Mouse (Mus musculus) regulatory T cell (primary cell): Measurements from ENCODE around the gene Mphosph9.

Source experiments
- in situ Hi-C: fragments of 300-600 bp; cut with MboI, MseI; formaldehyde crosslinking; loops from one replicate; pipeline ENCODE4 v1.15.1; 2025; ENCODE audit warnings: high pct_unique_total_duplicates

Mphosph9 gene

DNA sequence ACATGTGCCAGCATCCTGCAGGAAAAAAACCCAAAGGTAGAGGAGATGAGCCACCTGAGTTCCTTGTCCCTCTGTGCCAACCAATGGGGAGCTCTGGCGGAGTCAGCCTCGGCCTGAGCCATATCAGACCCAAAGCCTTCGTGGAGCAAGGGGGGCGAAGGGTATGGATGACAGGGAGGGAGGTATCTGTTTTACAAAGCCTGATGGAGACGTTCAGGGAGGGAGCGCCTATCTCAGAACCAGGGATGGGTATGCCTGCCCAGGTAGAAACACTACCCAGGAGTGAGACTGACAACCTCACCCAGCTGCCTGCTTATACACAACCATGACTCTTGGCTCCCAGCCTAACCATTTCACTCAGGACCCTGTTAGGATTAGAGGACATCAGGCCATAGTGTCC, 111.4 kb downstream of the Mphosph9 start:
- in situ Hi-C loops = no loop called here

DNA sequence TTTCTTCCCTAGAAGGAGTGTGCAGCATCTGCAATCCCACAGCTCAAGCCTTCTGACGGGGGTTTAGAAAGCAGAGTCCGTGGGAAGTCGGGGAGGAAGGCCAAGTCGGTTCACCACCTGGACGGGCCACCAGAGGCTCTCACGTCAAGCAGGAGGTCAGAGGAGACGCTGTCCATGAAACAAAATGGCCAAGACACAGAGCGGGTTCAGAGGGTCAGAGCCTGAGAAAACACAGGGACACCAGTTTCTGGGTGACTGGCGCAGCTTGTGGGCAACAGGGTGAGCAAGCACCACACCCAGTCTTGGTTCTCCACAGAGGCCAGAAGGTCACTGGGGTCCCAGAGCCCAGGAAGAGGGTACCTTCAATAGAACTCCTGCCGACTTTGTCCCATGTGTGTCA, 112.1 kb downstream of the Mphosph9 start:
- in situ Hi-C loops = no loop called here

DNA sequence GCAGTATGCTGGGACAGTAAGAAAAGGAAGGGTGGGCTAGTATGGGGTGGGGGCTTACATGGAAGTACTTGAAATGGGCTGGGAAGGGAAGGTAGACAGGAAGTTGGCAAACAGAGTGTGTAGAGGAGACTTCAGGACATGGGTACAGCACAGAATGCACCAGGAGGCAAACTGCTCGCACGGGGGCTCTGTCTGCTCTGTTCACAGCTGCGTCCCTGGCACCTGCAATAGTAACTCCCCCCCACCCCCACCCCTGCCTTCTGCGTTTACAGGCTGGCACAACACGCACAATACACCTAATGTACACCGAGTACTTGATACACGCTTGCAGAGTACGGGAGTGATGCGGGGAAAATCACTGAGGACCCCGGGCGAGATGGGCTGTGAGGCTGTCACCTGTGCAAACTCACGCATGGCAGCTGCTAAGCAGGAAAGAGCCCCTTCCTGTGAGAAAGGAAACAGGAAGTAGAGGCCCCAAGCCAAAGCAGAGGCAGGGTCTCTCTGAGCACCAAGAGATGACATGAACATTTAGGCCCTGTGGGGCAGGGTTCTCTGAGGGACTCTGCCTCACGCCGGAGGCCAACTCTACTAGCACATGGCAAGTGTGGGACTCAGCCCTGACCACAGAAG, 113.1 kb downstream of the Mphosph9 start:
- in situ Hi-C loops = no loop called here

DNA sequence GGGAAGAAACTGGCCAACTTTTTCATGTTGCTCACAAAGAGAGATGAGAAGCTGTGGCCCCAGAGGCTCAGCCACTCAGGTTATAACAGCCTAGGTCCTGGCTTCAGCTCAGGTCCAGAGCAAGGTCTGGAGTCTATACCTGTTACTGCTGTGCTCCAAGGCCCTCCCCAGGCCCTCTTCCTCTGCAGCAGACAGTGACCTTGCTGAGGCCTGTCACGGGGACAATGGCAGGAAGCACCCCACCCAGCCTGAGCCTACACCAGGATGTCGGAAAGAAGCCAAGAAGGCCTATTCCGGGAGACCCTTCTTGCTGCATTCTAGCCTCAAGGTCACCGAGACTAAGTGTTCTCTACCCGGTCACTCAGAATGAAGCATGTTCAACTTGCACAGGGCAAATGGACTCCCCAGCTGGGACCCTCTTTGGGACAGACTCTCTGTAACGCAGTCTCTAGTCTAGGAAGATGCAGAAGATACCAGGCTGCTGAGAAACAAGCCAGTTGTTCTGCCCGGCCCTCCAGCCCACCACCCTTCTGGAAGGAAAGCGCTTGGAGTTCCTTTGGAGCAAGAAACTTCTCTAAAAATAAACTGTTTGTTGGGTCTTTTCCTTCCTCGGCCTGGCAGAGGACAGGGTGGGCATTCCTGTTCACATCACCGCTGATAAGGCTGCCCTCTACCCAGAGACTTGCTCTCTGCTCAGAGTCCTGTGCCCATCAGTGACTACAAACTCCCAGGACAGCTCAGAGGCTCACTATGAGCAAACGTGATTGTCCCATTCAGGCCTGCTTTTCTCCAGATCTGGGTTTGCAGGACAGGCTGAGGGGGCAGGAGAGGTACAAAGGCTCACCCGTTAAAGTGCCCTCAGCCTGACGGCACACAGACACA, 113.9 kb downstream of the Mphosph9 start:
- in situ Hi-C loops = no loop called here

DNA sequence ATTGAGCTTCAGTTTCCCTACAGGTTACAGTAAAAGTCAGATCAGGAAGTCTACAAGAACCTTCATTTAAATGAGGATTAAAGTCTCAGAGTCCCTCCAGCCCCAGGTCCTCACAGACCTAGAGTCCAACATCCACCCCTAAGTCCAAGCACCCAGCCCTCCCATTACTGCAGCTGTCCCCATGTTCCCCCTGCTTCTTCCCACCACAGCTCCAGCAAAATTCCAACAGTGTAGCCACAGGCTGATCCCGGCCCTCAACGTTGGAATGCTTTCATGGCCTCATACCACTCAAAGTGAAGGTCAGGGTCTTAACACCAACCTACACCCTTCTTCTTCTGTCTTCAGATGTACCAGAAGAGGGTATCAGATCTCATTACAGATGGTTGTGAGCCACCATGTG, 116.1 kb downstream of the Mphosph9 start:
- in situ Hi-C loops = no loop called here

DNA sequence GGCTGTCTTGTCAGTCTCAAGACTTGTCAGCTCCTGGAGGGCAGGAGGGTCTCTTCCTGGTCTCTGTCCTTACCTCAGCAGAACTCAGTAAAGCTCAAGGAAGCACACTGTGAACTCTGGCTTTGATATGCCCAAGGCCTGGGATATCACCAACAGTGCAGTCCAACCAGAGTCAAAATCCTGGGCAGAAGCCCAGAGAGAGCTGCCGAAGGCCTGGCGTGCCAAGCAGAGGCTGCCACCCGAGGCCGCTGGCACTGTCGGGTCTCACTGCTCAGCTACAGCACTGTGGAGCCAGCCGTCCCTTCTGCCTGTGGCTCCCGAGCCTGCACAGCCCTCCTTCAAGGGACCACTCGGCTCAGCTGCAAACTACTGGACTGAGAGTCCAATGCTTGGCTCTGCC, 116.5 kb downstream of the Mphosph9 start:
- in situ Hi-C loops = no loop called here

DNA sequence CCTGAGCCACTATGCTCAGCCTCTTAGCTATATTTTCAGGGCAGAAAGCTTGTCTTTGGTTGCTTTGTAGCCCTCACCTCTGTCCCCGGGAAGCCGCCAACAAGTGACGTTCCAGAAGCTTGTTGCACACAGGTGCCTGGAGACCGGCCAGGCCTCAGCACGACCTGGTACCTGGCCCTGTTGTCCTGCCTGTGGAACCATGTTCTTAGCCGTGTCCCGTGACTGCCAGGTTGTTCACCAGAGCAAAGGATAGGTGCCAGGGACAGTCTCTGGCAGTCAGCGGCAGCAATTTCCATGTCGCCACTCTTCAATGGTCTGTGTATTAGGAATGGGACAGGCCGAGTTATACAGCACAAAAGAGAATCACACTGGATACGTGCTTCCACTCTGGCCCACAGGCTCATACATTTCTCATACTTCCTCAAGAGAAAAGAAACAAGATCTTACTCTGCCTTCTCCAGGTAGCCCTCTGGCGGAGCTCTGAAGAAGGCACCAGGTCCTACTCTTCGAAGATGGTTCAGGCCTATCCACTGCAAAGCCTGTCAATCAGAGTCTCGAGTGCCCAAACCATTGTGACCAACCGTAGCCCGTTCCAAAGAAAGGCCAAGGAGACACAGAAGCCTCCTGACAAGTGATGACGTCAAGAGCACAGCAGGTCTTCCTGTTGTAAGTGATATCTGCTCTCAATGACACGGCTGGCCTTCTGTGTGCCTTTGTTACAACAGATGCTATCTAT, 117.3 kb downstream of the Mphosph9 start:
- in situ Hi-C loops = no loop called here

DNA sequence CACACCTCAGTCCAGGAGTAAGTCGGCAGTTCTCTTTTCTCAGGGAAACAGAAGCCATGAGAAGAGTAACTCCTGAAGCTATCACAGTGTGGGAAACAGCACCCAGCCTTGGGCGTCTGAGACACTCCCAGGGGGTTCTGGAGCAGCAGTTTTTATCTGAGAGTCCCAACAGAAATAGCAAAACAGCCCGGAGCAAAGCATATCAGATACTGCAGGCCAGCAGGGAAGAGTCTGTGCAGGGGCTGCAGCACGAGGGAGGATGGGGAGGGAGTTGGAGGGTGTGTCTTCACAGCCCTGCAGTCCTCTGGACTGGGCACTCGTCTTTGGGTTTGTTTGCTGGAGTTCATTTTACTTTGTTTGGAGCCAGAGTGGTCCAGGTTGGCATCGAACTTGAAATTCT, 117.9 kb downstream of the Mphosph9 start:
- in situ Hi-C loops = no loop called here

DNA sequence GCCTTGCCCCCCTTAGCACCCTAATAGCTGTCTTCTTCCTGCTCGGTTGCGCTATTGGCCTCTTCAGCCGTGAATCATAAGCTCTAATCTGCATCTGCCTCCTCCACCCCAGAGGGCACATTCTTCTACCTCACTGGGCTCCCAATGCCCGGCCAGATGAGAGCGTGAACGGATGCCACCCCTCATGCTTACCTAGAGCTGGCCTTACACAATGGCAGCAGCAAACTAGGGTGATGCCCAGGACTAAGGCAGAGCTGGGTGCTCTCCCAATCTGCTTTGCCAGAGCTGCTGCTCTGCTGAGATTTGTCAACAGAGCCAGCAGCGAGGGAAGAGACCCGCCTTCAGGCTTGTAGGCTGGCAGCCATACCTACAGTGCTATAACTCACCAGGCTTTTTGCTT, 119.7 kb downstream of the Mphosph9 start:
- in situ Hi-C loops = no loop called here

DNA sequence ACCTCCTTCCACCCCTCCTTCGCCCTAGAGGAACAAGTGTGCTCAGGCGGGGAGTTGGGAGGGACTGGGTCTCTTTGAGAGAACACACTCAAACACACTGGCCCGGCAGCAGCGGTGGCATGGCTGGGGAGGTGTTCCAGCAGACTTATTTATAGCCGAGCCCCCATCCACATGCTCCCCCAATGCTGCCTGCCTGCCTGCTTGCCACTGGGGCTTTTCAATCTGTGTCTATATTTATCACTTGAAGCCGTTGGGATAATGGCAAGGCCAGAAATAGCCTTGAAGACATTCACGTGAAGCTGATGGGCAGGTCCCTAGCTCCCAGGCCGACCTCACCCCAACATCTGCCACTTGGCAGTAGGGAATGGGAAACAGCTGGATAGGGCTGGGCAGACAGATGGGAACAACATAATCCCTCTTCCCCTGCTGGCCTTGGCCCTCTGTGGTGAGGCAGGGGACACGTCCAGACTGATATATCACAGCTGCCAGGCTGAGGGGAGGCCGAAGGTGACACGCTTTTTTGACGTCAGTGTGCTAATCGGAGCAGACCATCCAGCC, 121.2 kb downstream of the Mphosph9 start:
- in situ Hi-C loops = no loop called here

DNA sequence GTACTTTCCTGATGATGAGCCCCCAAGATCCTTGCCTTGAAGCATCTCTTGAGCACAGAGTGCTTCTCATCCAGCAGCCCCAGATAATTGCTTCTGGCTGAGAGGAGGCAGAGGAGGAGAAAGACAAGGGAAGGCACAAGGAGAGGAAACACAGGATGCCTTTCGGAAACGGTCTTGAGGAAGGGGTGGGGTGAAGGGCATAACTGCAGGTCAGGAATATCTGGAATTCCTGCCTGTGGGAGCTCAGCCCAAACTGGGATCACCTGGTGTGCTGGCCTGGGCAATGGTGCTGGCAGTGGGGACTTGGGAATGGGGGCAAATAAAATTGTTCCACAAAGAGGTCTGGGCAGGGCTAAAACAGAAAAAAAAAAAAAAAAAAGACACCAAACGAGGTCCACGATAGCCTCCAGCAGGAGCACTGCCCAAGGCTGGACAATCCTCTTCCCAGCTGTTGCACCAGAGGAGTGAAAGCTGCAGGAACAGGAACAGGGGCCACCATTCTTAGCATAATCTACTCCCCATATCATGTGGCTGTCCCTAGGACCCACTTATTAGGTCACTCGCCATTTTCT, 121.9 kb downstream of the Mphosph9 start:
- in situ Hi-C loops = no loop called here

DNA sequence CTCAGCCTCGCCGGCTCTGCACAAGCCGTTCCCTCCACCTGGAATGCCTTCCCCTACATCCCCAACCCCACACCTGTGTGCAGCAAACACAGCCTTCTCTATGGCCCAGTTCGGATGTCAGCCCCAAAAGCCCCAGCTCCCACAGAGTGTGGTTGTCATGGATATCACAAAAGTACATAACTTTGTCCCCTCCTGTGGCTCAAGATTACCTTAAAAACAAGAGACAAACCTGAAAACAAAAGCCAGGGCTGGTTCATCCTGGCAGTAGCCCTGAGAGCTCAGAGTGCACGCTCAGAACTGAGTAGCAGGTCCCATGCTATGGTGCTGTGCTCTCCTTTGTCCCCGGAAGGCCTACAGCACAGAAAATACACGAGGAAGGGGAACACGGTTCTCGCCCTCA, 122.6 kb downstream of the Mphosph9 start:
- in situ Hi-C loops = no loop called here

DNA sequence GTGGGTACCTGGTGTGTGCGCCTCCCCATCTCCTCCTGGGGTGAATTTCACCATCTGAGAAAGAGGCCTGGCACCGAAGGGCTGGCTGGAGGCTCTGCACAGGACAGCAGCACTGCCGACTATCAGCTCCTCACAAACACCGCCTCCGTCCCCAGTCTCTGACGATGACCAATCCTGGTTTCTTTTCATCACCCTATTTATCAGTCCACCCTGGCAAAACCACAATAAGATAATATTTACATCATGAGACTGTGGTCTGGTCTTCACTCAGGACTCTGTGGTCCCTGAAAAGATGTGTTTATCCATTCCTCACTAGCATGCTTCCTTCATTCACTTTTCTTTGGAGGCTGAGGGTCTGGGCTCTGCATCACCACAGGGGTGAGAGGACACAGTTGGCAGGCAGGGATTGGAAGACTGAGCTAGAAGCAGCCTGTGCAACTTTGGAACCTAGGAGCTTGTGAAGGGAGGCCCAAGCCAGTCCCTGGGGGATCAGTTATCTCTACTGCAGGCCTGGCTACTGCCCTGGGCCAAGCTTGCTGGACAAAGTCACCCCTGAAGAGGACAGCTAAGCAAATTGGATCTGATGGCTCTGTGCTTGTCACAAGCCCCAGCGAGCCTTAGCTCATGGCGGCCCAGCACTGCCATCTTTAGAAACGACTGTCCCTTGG, 123.5 kb downstream of the Mphosph9 start:
- in situ Hi-C loops = no loop called here

DNA sequence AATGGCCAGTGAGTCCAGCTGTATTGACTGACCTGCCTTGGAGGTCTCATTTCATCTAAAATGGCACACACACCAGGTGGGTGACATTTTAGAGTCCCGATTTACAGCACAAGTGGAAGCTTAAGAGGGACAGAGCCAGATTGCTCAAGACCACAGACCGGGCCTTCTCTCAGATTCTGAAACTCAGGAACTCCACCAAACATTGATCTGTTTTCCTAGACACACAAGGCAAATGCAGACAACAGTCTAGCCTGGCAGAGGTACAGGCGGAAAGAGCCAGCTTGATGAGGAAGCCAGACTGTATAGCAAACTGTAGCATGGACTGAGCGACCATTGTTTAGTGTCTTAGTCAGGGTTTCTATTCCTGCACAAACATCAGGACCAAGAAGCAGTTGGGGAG, 124.5 kb downstream of the Mphosph9 start:
- in situ Hi-C loops = no loop called here

DNA sequence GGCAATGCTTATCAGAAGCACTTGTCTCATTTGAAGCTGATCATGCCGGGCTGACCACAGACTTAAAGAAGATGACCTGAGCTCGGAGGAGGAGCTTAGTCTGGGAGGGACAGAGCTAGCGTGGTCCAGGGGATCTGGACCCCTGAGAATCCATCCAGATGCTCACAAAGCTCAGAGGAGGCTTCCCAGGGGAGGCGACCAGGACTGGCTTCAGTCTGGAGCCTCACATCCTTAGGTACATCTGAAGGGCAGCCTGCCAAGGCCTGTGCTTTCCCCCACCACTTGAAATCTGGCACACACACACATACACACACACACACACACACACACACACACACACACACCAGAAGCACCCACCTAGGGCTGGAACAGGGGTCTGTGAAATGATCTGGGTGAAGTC, 125.7 kb downstream of the Mphosph9 start:
- in situ Hi-C loops = no loop called here

DNA sequence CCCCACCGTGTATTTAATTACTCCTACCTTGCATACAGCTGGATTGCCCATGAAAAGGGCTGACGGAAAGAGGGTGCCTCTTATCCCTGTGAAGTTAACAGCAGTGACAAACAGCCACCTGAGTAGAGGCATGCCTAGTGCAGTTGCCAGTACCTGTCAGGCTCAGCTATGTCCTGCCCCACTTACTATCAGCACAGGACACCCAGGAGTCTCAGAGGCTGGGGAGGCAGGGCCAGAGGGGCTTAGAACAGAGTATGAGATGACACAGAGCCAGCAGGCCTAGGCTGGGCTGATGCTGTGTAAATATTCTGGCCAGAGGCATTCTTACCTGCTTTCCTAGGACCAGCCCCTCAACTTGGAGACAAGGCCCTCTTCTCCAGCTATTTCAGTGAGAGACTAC, 126.2 kb downstream of the Mphosph9 start:
- in situ Hi-C loops = no loop called here
